Mouse (Mus musculus) hindbrain, embryonic 11.5 days (tissue): ENCODE data around the gene Txnl4b. TPM values are rescaled to one million over a fixed set of nuclear protein-coding genes. Genes with fewer than 3 reads are reported as not detected.

Experiments
- ATAC-seq: fragments of 200-750 bp; cut with Nextera tagmentation; 2 replicates; pipeline ENCODE4 v1.8.0; 2017; ENCODE audit warnings: mild to moderate bottlenecking, moderate TSS enrichment, moderate library complexity; ENCODE audit not compliant: low FRiP score
- DNase-seq: peaks from one replicate; pipeline ENCODE4 v3.0.0-alpha.2; 2015; ENCODE audit warnings: low spot score
- H3K27ac ChIP-seq: fragments of 300-500 bp; sonication (generic); 2 replicates; pipeline ENCODE4 v1.5.1; 2014; ENCODE audit warnings: mild to moderate bottlenecking, low read depth, low read length
- H3K27me3 ChIP-seq: fragments of 300-500 bp; sonication (generic); 2 replicates; pipeline ENCODE4 v1.6.1; 2014; ENCODE audit warnings: mild to moderate bottlenecking, low read length, moderate library complexity, mixed read lengths; ENCODE audit not compliant: control insufficient read depth, insufficient read depth
- H3K36me3 ChIP-seq: fragments of 300-500 bp; sonication (generic); 2 replicates; pipeline ENCODE4 v1.6.1; 2014; ENCODE audit warnings: mild to moderate bottlenecking, low read length, moderate library complexity, mixed read lengths; ENCODE audit not compliant: control insufficient read depth, insufficient read depth
- H3K4me1 ChIP-seq: fragments of 300-500 bp; sonication (generic); replicated peaks from 2 replicates; pipeline ENCODE4 v1.6.1; 2014; ENCODE audit warnings: low read length, mixed read lengths; ENCODE audit not compliant: control insufficient read depth, insufficient read depth
- H3K4me2 ChIP-seq: fragments of 300-500 bp; sonication (generic); replicated peaks from 2 replicates; pipeline ENCODE4 v1.6.1; 2014; ENCODE audit warnings: mild to moderate bottlenecking, low read depth, low read length
- H3K4me3 ChIP-seq: fragments of 300-500 bp; sonication (generic); 2 replicates; pipeline ENCODE4 v1.5.1; 2014; ENCODE audit warnings: low read depth, low read length
- H3K9ac ChIP-seq: fragments of 300-500 bp; sonication (generic); 2 replicates; pipeline ENCODE4 v1.6.1; 2014; ENCODE audit warnings: low read depth, low read length
- H3K9me3 ChIP-seq: fragments of 300-500 bp; sonication (generic); 2 replicates; pipeline ENCODE4 v1.6.1; 2016; ENCODE audit warnings: low read length; ENCODE audit not compliant: control insufficient read depth
- whole genome bisulfite sequencing: fragments of 180-500 bp; shearing (Covaris S2); extraction: QIAGEN DNeasy Blood & Tissue Kit; methylation state at CpG from one replicate; pipeline ENCODE4 v1.1.7; 2014; 5-methylcytosine and 5-hydroxymethylcytosine counted together
- polyA plus RNA-seq: library from polyadenylated mRNA; unstranded; fragments of >200 nt; fragmentation: Nextera tagmentation; extraction: Ambion mirVana; gene quantifications from 2 replicates; pipeline ENCODE4 v1.2.1, GENCODE M21; 2014

The Txnl4b gene
- polyA plus RNA-seq, 1 experiment from 2014 or later: 31.5 TPM

GRCm38 (mm10) chr8:109590901-109591300 is 25.2 kb downstream of the Txnl4b start:
- Histone ChIP-seq H3K9me3 (no peaks in the 10 kb centered on the region), H3K36me3 (no peaks in the 10 kb centered on the region), H3K4me1 (no peaks in the 10 kb centered on the region), H3K27ac (no peak overlapping the region), H3K4me3 (no peak overlapping the region), H3K4me2 (no peak overlapping the region), H3K27me3 (no peaks in the 10 kb centered on the region), H3K9ac (no peak overlapping the region)
- no peak for ATAC-seq
- no peak for DNase-seq
- 84% methylated on average over 9 of the region's 9 CpGs for WGBS

- no peaks in the 10 kb centered on the region for H3K9me3 ChIP-seq
- H3K9ac ChIP-seq: no peak overlapping the region
- no peaks in the 10 kb centered on the region for H3K36me3 ChIP-seq
- H3K4me2 ChIP-seq: no peak overlapping the region
- H3K27ac ChIP-seq: no peak overlapping the region
- no peak overlapping the region for H3K4me3 ChIP-seq
- DNase-seq (no peak), ATAC-seq (no peak)
- no peaks in the 10 kb centered on the region for H3K4me1 ChIP-seq
- H3K27me3 ChIP-seq: no peaks in the 10 kb centered on the region
- WGBS: 81% methylated on average over 3 of the region's 3 CpGs
Measured at GRCm38 (mm10) chr8:109591367-109591766, 25.7 kb downstream of the Txnl4b start.

- Histone ChIP-seq H3K9me3 (no peaks in the 10 kb centered on the region), H3K4me2 (no peak overlapping the region), H3K27ac (no peak overlapping the region), H3K4me1 (no peaks in the 10 kb centered on the region), H3K36me3 (no peaks in the 10 kb centered on the region), H3K4me3 (no peak overlapping the region), H3K9ac (no peak overlapping the region), H3K27me3 (no peaks in the 10 kb centered on the region)
- DNase-seq (no peak), ATAC-seq (no peak)
- WGBS: 92% methylated on average over 5 of the region's 5 CpGs
Measured at GRCm38 (mm10) chr8:109592164-109592563, 26.5 kb downstream of the Txnl4b start.

GRCm38 (mm10) chr8:109593117-109593788 is 27.6 kb downstream of the Txnl4b start:
- no peak overlapping the region for H3K27ac ChIP-seq
- DNase-seq: peak; percentile 39
- ATAC-seq: no peak
- H3K9me3 ChIP-seq: no peaks in the 10 kb centered on the region
- WGBS: 83% methylated on average over 6 of the region's 6 CpGs
- H3K27me3 ChIP-seq: no peaks in the 10 kb centered on the region
- H3K4me2 ChIP-seq: no peak overlapping the region
- no peaks in the 10 kb centered on the region for H3K36me3 ChIP-seq
- H3K9ac ChIP-seq: no peak overlapping the region
- H3K4me1 ChIP-seq: no peaks in the 10 kb centered on the region
- no peak overlapping the region for H3K4me3 ChIP-seq

- ATAC-seq (no peak), DNase-seq (peak; percentile 76)
- Histone ChIP-seq H3K4me2 (no peak overlapping the region), H3K36me3 (no peaks in the 10 kb centered on the region), H3K27ac (no peak overlapping the region), H3K4me3 (no peak overlapping the region), H3K9ac (no peak overlapping the region), H3K4me1 (no peaks in the 10 kb centered on the region), H3K27me3 (no peaks in the 10 kb centered on the region), H3K9me3 (no peaks in the 10 kb centered on the region)
- 48% methylated on average over 8 of the region's 8 CpGs for WGBS
Measured at GRCm38 (mm10) chr8:109595854-109596253, 30.2 kb downstream of the Txnl4b start.

GRCm38 (mm10) chr8:109606725-109607124 is 41.0 kb downstream of the Txnl4b start:
- DNase-seq (no peak), ATAC-seq (no peak)
- 94% methylated on average over 2 of the region's 2 CpGs for WGBS
- no peaks in the 10 kb centered on the region for H3K9me3 ChIP-seq
- H3K27ac ChIP-seq: no peak overlapping the region
- no peaks in the 10 kb centered on the region for H3K27me3 ChIP-seq
- H3K4me3 ChIP-seq: no peak overlapping the region
- no peaks in the 10 kb centered on the region for H3K36me3 ChIP-seq
- no peak overlapping the region for H3K9ac ChIP-seq
- no peak overlapping the region for H3K4me2 ChIP-seq
- peaks cover 2% of the 10 kb centered on the region; the same call in 1 of the 2 replicates for H3K4me1 ChIP-seq

GRCm38 (mm10) chr8:109607650-109608049 is 42.0 kb downstream of the Txnl4b start:
- 12% methylated on average over 12 of the region's 12 CpGs for WGBS
- no peak for DNase-seq
- ATAC-seq: no peak

GRCm38 (mm10) chr8:109608271-109609152 is 42.8 kb downstream of the Txnl4b start, which contains the start of gene Dhodh:
TSS of gene Dhodh (minus strand) at chr8:109608673.
- H3K9me3 ChIP-seq: no peaks in the 10 kb centered on the region
- H3K27ac ChIP-seq: peak within 1 kb of the TSS; percentile 95
- peak; percentile 94 for DNase-seq
- ATAC-seq: peak; percentile 100
- H3K36me3 ChIP-seq: no peaks in the 10 kb centered on the region
- peak within 1 kb of the TSS; percentile 86 for H3K9ac ChIP-seq
- under 1% methylated on average over 42 of the region's 42 CpGs for WGBS
- peak within 1 kb of the TSS; percentile 78 for H3K4me2 ChIP-seq
- H3K4me1 ChIP-seq: peaks cover 2% of the 10 kb centered on the region; the same call in 1 of the 2 replicates
- H3K27me3 ChIP-seq: no peaks in the 10 kb centered on the region
- peak within 1 kb of the TSS; percentile 55 for H3K4me3 ChIP-seq

More at GRCm38 (mm10) chr8:109607650-109608049, 42.0 kb downstream of the Txnl4b start:
- H3K4me2 ChIP-seq: peak overlapping the region; percentile 78
- peak overlapping the region; percentile 55 for H3K4me3 ChIP-seq
- H3K27ac ChIP-seq: peak overlapping the region; percentile 95; the same call in 1 of the 2 replicates
- H3K4me1 ChIP-seq: peaks cover 2% of the 10 kb centered on the region; the same call in 1 of the 2 replicates
- H3K9ac ChIP-seq: peak overlapping the region; percentile 86
- no peaks in the 10 kb centered on the region for H3K9me3 ChIP-seq
- H3K36me3 ChIP-seq: no peaks in the 10 kb centered on the region
- no peaks in the 10 kb centered on the region for H3K27me3 ChIP-seq
